Mouse (Mus musculus) brain, embryonic 14.5 days (tissue): ENCODE results near the gene Gja6.

Experiments used
- CTCF ChIP-seq: fragments of 200-500 bp; IDR thresholded peaks from 2 replicates; pipeline ENCODE4 v1.5.1; 2012; ENCODE audit warnings: inconsistent platforms, mild to moderate bottlenecking, moderate library complexity, borderline replicate concordance; ENCODE audit not compliant: insufficient read depth, insufficient read length; ENCODE audit errors: extremely low read depth
- POLR2A ChIP-seq: fragments of 200-500 bp; IDR thresholded peaks from 2 replicates; pipeline ENCODE4 v1.6.1; 2012; ENCODE audit warnings: mild to moderate bottlenecking, inconsistent platforms, borderline replicate concordance; ENCODE audit not compliant: poor library complexity, insufficient read depth, insufficient read length, severe bottlenecking; ENCODE audit errors: extremely low read depth

- TF ChIP-seq CTCF (no peak), POLR2A (no peak)
These were observed 28.7 kb upstream of the Gja6 start for GRCm38 (mm10) chrX:160935541-160935940.
